Mouse (Mus musculus): ENCODE measurements around the gene Atraid.
"Not testable (repeated sequence)": the region's sequence is repeated elsewhere in the genome, so short reads cannot be mapped to it uniquely, and the experiment has no call there.

The Atraid gene

GRCm38 (mm10) chr5:31047848-31048762 is at the start of gene Atraid:
Gene Atraid (plus strand): TSS chr5:31048312.
- peak; percentile 98 to 99 for DNase-seq

GRCm38 (mm10) chr5:30999324-30999723 is 48.8 kb upstream of the Atraid start:
- DNase-seq: no peak

GRCm38 (mm10) chr5:31000122-31000521 is 48.0 kb upstream of the Atraid start:
- no peak for DNase-seq

- DNase-seq: no peak
Observed at GRCm38 (mm10) chr5:31000993-31001392, 47.1 kb upstream of the Atraid start.

- no peak for DNase-seq
Observed at GRCm38 (mm10) chr5:31001560-31001959, 46.6 kb upstream of the Atraid start.

- peak; percentile 73 to 91 for DNase-seq
Observed at GRCm38 (mm10) chr5:31004184-31004583, 43.9 kb upstream of the Atraid start.

GRCm38 (mm10) chr5:31012737-31013136 is 35.4 kb upstream of the Atraid start:
- DNase-seq: no peak

- DNase-seq: no peak
Observed at GRCm38 (mm10) chr5:31015913-31016312, 32.2 kb upstream of the Atraid start.

GRCm38 (mm10) chr5:31021790-31022189 is 26.3 kb upstream of the Atraid start:
- not testable (repeated sequence) for DNase-seq

- no peak for DNase-seq
Observed at GRCm38 (mm10) chr5:31022690-31023089, 25.4 kb upstream of the Atraid start.

- no peak for DNase-seq
Observed at GRCm38 (mm10) chr5:31023254-31023653, 24.9 kb upstream of the Atraid start.

GRCm38 (mm10) chr5:31024641-31025040 is 23.5 kb upstream of the Atraid start:
- no peak for DNase-seq

GRCm38 (mm10) chr5:31030926-31031325 is 17.2 kb upstream of the Atraid start:
- no peak for DNase-seq

GRCm38 (mm10) chr5:31031508-31031907 is 16.6 kb upstream of the Atraid start:
- DNase-seq: no peak

GRCm38 (mm10) chr5:31034669-31035068 is 13.4 kb upstream of the Atraid start:
- DNase-seq: no peak

GRCm38 (mm10) chr5:31036556-31036955 is 11.6 kb upstream of the Atraid start:
- DNase-seq: not testable (repeated sequence)

- DNase-seq: peak in 1 of 2 experiments; percentile 59
Observed at GRCm38 (mm10) chr5:31038171-31038845, 9.8 kb upstream of the Atraid start.

- DNase-seq: no peak
Observed at GRCm38 (mm10) chr5:31046416-31046815, 1.7 kb upstream of the Atraid start.

- no peak for DNase-seq
Observed at GRCm38 (mm10) chr5:31047074-31047473, 1.0 kb upstream of the Atraid start.

- peak; percentile 40 to 50 for DNase-seq
Observed at GRCm38 (mm10) chr5:31048763-31049641, 890 bp downstream of the Atraid start, which contains the start of gene Slc5a6. Gene Slc5a6 (minus strand): TSS chr5:31048924.

GRCm38 (mm10) chr5:31050427-31050826 is 2.3 kb downstream of the Atraid start:
- DNase-seq: no peak

GRCm38 (mm10) chr5:31053728-31054127 is 5.6 kb downstream of the Atraid start:
- not testable (repeated sequence) for DNase-seq
